26 mouse cellular contexts compared by ENCODE assay signal in the genomic region with DNA sequence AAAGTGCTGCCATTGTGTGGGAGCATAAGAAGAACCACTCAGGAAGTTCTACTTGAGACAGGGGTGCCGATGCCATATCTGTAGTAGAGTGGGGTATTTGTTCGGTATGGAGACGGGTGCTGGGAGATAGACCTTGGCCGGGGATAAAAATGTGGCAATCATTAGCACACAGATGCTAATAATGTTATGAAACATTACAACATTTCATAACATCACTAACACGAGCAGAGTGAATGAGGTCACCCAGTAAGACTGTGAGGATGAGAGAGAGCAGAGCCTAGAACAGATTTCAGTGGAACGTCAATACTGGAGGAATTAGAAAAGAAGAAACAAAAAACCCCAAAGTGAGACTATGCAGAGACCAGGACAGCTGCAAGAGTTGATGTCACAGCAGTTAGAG.
A peak's percentile ranks its signal among the peaks of the same experiment; 100 is the strongest.
DNase-seq lines count a peak whose midpoint lies in the region; ATAC-seq and TF ChIP-seq lines count a peak whose summit lies in the region.
"Had no signal": no experiment of that assay in that cellular context is flagged by ENCODE, and none has a peak within 500 bp of the region (broad histone marks: within the 10 kb centered on the region; RNA-seq: fewer than 3 reads in every experiment).

No protein-coding gene starts in this region.

- no peak for TF ChIP-seq CTCF in lung, adult 2 months (IDR thresholded peaks at IDR 0.05; ENCODE audit: insufficient read depth, low read length)

- H3K9me3 ChIP-seq in heart, embryonic 11.5 days (replicated peaks; ENCODE audit: control insufficient read depth, low read length): no peaks in the 10 kb centered on the region
- H3K9me3 ChIP-seq: forebrain, embryonic 10.5 days; forebrain, embryonic 15.5 days; hindbrain, embryonic 12.5 days; intestine, embryonic 15.5 days; liver, embryonic 15.5 days; midbrain, embryonic 13.5 days; neural tube, embryonic 13.5 days had no signal

- ATAC-seq in heart, embryonic 11.5 days (replicated peaks; ENCODE audit: insufficient number of reproducible peaks, low FRiP score, low TSS enrichment): no peak
- peak; percentile 59 for ATAC-seq in granulocyte monocyte progenitor cell, adult 5-6 weeks (replicated peaks; ENCODE audit: poor library complexity, severe bottlenecking)
- ATAC-seq: forebrain, embryonic 15.5 days; hindbrain, postnatal 0 days; intestine, embryonic 15.5 days; midbrain, embryonic 13.5 days had no signal

- H3K9ac ChIP-seq in heart, embryonic 11.5 days (ENCODE audit: low read depth, low read length): no peak overlapping the region
- H3K9ac ChIP-seq: forebrain, embryonic 15.5 days; heart, embryonic 13.5 days; hindbrain, embryonic 12.5 days; intestine, embryonic 15.5 days; liver, embryonic 15.5 days; midbrain, embryonic 13.5 days; neural tube, embryonic 13.5 days had no signal

- no peak for TF ChIP-seq POLR2A in lung, adult 2 months (IDR thresholded peaks at IDR 0.05; ENCODE audit: borderline replicate concordance, extremely low read depth, low read depth, low read length)

- peaks cover 25% of the 10 kb centered on the region for H3K4me1 ChIP-seq in heart, embryonic 11.5 days (ENCODE audit: control insufficient read depth, insufficient read depth, low read length)
- H3K4me1 ChIP-seq in lung, adult 2 months (ENCODE audit: control insufficient read depth, insufficient read depth, low read length): 0 out of 2 replicates have a peak, but pooled peaks cover 4% of the 10 kb centered on the region
- H3K4me1 ChIP-seq: forebrain, embryonic 10.5 days; forebrain, embryonic 15.5 days; liver, embryonic 15.5 days; midbrain, embryonic 13.5 days had no signal

- H3K36me3 ChIP-seq in heart, embryonic 11.5 days (ENCODE audit: control insufficient read depth, insufficient read depth, low read length): no peaks in the 10 kb centered on the region
- H3K36me3 ChIP-seq: forebrain, embryonic 10.5 days; forebrain, embryonic 15.5 days; heart, embryonic 13.5 days; hindbrain, embryonic 12.5 days; intestine, embryonic 15.5 days; liver, embryonic 15.5 days; midbrain, embryonic 13.5 days; neural tube, embryonic 13.5 days had no signal

- intact Hi-C loops in heart, postnatal 25 days (cut with DNase I): loop anchor here (5.0 kb wide), 1 partner anchor 187 kb away; the partner anchor contains the start of gene Wnt11

- H3K4me2 ChIP-seq in heart, embryonic 11.5 days: no peak overlapping the region
- H3K4me2 ChIP-seq: forebrain, embryonic 15.5 days; heart, embryonic 13.5 days; hindbrain, embryonic 12.5 days; intestine, embryonic 15.5 days; liver, embryonic 15.5 days; midbrain, embryonic 13.5 days; neural tube, embryonic 13.5 days had no signal

- no peak overlapping the region for H3K4me3 ChIP-seq in heart, embryonic 11.5 days (ENCODE audit: low read depth, low read length)
- H3K4me3 ChIP-seq in lung, adult 2 months (replicated peaks; ENCODE audit: extremely low read depth, low read depth, low read length): no peak overlapping the region
- H3K4me3 ChIP-seq: forebrain, embryonic 10.5 days; forebrain, embryonic 15.5 days; heart, embryonic 13.5 days; hindbrain, embryonic 12.5 days; intestine, embryonic 15.5 days; liver, embryonic 15.5 days; megakaryocyte, embryonic 14.5 days; midbrain, embryonic 13.5 days; neural tube, embryonic 13.5 days had no signal

- no peaks in the 10 kb centered on the region for H3K27me3 ChIP-seq in heart, embryonic 11.5 days (ENCODE audit: control insufficient read depth, insufficient read depth, low read length)
- H3K27me3 ChIP-seq: CH12.LX; forebrain, embryonic 15.5 days; heart, embryonic 13.5 days; hindbrain, embryonic 12.5 days; intestine, embryonic 15.5 days; liver, embryonic 15.5 days; megakaryocyte, embryonic 14.5 days; midbrain, embryonic 13.5 days; neural tube, embryonic 13.5 days had no signal

- 75% methylated on average over 6 of the region's 6 CpGs for WGBS in heart, embryonic 11.5 days (ENCODE audit: insufficient replicate concordance)
- WGBS in lung, adult 2 months: 66% methylated on average over 6 of the region's 6 CpGs

- peak overlapping the region; percentile 15; the same call in 1 of the 2 replicates for H3K27ac ChIP-seq in heart, embryonic 11.5 days (ENCODE audit: low read depth, low read length)
- H3K27ac ChIP-seq: forebrain, embryonic 10.5 days; forebrain, embryonic 15.5 days; heart, embryonic 13.5 days; hindbrain, embryonic 12.5 days; hindbrain, postnatal 0 days; intestine, embryonic 15.5 days; liver, embryonic 15.5 days; midbrain, embryonic 13.5 days; neural tube, embryonic 13.5 days had no signal

- peak; percentile 28 for DNase-seq in adrenal gland, adult 2 months
- DNase-seq in adrenal gland, postnatal 10 days: no peak
- DNase-seq in heart, postnatal 25 days (ENCODE audit: low spot score): no peak
- DNase-seq in lung, postnatal 10 days: peak; percentile 25
- DNase-seq in lung, adult 2 months: no peak
- DNase-seq in thymus, postnatal 14 days: no peak
- DNase-seq: adrenal gland, postnatal 25 days; heart, postnatal 14 days; kidney, adult 2 months; kidney, postnatal 36 days; left cerebral cortex, postnatal 4 days; lung, postnatal 14 days; right cerebral cortex, postnatal 4 days had no signal

Comparison
In these comparisons a context has a peak if more than half of its experiments do, and no peak if none do; other contexts are left out.
1. DNase-seq: peak in adrenal gland, adult 2 months (single experiment) and lung, postnatal 10 days (single experiment); none in adrenal gland, postnatal 10 days (single experiment), heart, postnatal 25 days (single experiment), lung, adult 2 months (single experiment) and thymus, postnatal 14 days (single experiment).